Mouse (Mus musculus) G1E (cell line): Measurements from ENCODE around the gene Dnajb1.

ENCODE experiments used
- CTCF ChIP-seq: IDR thresholded peaks from 2 replicates; pipeline ENCODE4 v1.5.1; 2012; ENCODE audit warnings: low read depth, low read length, inconsistent platforms, mixed read lengths
- GATA1 ChIP-seq: IDR thresholded peaks from 2 replicates; pipeline ENCODE4 v1.6.1; 2012; ENCODE audit warnings: borderline replicate concordance, low read length, inconsistent platforms, mixed read lengths
- GATA2 ChIP-seq: IDR thresholded peaks from 2 replicates; pipeline ENCODE4 v1.6.1; 2012; ENCODE audit warnings: low read depth, low read length, inconsistent platforms, borderline replicate concordance

- no peak for TF ChIP-seq CTCF
- no peak for TF ChIP-seq GATA1
- TF ChIP-seq GATA2 = no peak
These were observed 15.6 kb downstream of the Dnajb1 start for GRCm38 (mm10) chr8:83623549-83623948.
